Mouse (Mus musculus): ENCODE measurements around the gene C2cd2.

DNA sequence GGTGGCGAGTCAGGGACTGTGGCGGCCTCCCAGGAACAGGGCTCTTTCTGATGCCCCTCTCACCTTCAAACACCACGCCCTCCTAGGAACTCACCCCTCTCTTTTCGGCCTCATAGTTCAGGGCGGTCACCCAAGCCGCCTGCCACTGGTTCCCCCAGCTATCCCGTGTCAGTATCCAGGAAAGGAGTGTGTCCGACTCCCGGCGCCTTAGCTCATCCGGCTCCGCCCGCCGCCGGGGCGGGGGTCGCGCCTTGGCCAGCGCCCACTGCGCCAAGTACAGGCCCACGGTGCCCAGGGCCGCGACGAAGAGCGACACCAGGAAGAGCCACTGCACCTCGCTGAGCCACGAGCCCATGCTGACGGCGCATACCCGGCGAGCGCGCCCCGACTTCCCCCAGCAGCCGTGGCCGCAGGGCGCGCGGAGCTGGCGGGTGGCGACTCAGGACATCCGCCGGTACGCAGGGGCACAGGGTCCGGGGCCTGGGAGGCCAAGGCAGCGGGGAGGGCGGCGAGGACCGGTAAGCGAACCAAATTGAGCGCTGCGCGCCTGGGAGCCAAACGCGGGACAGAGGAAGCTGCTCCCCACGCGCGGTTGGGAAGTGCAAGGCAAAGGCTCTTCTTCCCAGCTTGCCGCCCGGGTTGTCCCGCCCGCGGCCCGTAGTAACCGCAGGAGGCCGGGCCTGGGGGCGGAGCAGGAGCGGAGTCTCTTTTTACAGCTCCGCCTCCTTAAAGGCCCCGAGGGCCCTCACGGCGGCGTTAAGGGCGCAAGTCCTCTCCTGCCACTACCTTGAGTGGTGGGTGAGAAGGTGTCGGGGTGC lies 40.2 kb downstream of the C2cd2 start:
- TF ChIP-seq CTCF (IDR thresholded peaks at IDR 0.05; ENCODE audit: control insufficient read depth, insufficient read depth, insufficient replicate concordance, low read depth, low read length) (no peak), POLR2A (IDR thresholded peaks at IDR 0.05; ENCODE audit: control insufficient read depth, low read depth, low read length) (no peak)
